Mouse (Mus musculus) urinary bladder, postnatal 36 days (tissue): Measurements from ENCODE around the gene Cpeb1.

Source experiments
- DNase-seq, 2 experiments: peaks; one replicate each; pipeline ENCODE4 v3.0.0; 2022; ENCODE audit warnings: low spot score in 2 of 2, mixed read lengths in 1 of 2

Gene Cpeb1

DNA sequence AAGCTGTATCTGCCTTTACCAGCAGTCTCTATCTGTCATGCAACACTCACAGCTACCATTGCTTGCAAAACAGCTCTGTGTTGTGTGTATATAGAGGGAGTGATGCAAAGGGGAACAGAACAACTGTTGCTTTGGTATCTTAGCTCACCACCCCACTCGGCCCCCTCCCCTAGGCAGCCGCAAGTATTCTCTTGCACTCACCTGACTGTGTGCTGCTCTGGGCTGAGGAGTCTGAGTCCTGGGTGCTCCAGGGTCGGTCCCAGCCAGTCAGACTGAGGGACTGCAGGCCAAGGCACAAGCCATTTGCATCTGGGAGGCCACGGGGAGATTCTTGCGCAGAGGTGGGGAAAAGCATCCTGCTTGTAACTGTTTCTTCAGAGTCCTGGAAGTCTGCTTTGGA lies 83.5 kb downstream of the Cpeb1 start:
- no peak for DNase-seq

DNA sequence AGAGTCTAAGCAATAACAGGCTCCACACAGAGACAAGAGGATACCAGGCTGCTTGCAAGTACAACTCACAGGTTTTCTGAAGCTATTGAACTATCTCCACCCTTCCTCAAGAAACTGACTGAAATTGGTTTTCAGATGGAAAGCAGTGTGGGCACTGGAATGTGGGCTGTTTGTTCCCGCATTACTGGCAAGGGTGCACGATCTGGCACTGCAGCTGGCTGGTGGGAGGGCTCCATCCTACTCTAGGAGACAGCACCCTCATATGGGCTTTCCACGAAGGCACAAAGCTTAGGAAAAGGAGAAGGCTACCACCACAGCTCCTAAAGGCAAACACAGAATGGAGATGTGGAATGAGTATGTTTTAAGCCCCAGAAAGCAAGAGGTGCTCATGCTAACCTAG lies 85.5 kb downstream of the Cpeb1 start:
- no peak for DNase-seq

DNA sequence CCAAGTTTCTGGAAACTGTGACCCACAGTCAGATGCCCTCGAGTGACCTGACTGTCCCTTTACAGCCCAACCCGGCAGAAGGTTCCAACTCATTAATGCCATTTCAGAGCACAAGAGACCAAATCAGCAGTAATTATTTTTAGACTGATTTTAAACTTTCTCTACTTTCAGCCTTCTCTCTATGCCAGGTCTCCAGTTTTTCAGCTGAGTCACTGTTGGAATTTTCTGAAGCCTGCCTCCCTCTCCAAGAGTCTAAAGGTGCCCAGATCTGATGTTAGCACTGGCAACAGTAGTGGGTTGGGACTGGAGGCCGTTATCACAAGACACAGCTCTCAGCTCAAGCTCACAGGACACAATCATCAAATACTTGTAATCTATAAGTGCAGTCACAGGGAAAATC lies 87.3 kb downstream of the Cpeb1 start:
- no peak for DNase-seq

DNA sequence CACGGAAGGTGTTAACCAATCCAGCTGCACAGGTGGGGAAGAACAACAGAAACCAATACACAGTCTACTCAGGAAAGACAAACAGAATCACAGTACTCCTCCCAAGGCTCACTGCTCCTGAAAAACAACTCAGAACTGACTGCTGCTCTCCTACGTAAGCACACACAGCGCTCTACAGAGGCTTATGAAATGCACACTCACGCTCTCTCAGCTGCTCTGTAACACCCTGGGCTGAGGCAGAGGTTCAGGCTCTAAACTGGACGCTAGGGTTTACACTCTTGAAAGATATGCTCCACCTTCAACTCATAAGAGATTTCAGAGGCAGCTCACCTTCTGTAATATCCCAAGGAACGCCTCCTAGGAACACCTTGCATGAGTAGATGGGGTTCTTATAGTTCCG lies 98.3 kb downstream of the Cpeb1 start:
- no peak for DNase-seq

DNA sequence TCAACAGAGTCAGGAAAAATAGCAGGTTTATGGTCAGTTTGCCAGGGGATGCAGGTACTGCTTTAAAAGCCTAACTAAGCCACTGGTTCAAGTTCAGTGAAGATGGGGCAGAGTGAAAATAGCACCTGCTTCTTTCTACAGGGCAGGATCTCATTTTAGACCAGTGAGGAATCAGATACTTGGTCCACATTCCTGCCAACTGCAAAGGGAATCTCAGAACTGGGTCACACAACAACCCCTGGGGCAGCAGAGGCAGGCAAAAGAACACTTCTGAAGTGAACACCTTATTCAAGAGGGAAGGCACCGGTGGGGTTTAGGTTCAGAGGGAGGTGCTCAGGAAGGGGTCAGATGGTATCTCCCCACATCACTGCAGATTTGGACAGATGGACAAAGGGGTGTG lies 98.9 kb downstream of the Cpeb1 start:
- no peak for DNase-seq

DNA sequence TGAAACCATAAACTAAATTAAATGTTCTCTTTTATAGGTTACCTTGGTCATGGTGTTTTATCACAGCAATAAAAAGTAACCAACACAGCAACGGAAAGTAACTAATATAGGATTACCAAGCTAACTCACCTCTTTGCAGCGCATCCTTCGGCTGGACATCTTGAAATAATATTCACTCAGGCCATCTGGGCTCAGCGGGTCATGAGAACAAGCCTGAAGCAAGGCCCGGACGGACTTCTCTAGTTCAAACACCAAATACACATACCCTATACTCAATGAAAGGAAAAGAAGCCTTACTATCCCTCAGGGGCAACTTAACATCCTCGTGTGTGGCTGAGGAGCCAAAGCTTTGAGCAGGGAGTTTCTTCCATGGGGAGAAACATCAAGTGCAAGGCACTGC lies 99.5 kb downstream of the Cpeb1 start:
- no peak for DNase-seq

DNA sequence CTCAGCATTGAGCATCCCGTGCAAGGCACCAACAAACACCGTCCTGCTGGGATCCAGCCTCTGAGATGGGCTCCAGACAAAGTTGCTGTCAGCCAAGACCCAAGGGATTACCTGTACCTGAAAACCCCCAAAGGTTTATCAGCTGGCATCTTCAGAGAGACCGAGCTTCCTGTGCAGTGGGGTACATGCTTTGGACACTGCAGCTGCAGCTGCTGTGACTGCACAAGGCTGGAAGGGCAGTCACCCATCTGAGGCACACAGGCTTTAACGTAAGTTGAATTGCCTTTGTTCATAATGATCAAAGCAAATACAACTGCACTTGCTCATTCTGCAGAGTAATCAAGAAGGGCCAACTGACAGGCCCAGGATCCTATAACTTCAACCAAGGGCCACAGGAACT lies 103.4 kb downstream of the Cpeb1 start:
- no peak for DNase-seq

DNA sequence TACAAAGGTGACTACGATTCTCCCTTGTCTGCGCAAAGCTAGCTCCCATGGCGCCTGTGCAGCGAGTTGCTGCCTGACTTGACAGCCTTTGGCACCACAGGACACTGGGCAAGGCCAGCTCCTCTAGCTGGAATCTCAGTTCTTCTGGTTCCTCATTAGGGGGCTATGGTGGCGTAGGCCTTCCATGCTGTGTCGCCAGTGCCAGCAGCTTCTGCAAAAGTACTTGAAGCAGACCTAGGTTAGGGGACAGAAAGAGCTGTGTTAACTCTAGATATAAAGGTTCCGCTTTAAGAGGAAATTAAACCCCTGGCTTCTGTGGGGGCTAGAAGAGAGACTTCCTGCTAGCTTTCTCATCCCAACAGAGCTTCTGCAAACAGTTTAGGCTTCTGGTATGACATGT lies 107.1 kb downstream of the Cpeb1 start:
- DNase-seq = no peak

DNA sequence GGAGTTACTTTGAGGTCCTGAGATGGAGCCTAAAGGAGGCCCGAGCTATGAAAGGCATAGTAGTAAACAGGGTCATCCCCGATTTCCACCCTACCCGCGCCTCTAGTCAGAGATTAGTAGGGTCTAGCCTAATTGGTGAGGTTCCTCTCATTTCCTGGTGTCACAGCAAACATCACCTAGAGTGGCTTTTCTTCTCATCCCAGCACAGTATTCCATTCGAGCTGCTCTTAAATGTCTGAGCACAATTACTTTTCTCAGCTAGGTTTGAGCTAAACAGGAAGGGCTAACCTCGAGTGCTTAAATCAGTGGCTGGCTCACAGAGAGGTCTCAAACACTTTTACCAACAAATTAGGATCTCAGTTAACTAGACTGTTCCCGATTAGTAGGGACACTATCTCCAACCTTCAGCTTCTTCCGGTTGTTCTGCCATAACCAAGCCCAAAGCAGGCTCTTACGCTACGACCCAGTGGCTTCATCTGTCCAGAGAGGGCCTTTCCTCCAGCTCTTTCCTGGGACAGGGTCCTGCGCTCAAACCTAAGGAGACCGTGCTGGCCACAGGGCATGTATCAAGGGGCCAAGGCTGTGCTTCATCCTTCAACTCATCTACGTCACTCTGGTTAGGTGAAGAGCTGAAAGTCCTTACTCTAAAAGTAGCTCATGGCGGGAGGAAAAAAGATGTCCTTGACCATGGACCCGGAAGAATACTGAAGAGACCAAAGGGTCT lies 109.7 kb downstream of the Cpeb1 start:
- DNase-seq = no peak

DNA sequence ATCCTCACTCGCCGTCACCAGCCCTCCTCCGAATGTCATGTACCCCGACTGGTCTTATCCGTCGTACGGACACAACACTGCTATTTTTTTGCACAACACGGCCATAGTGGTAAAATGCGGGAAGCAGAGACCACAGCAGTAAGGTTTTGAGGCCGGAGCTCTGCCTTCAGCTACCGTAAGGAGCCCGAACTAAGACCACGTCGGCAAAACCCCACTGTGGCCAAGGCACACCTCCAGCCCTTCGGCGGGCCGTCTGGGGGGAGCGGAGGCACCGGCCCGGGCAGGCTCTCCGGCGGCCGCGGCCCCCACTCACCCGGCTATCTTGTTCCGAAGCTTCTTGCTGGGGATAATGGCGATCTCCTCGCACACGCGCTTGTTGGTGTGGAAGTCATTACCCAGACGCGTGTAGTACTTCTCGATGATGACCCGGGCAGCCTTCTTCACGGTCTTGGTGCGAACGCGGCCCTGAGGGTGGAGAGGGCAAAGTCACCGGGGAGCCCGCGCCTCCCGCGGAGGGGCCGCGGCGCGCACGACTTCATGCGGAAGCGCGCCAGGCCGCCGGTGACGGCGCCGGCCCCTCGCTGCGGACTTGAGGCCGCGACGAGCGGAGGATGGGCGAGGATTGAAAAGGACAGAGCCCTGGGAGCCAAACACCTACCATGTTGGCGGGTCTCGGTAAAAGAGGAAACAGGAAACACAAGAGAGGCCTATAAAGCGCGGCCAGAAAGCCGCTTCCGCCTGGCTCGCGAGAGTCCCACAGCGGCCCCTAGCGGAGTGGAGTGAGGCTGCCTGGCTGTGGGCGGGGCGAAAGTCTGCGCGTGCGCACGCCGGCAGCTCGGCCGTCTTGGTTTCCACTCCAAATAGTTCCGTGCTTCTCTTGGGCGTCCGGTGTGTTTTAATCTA lies 110.5 kb downstream of the Cpeb1 start, which contains the start of gene Rps17:
Gene Rps17 (minus strand): TSS at position 711 of the 903 bp plus-strand sequence.
- peak; percentile 97 to 99 for DNase-seq

DNA sequence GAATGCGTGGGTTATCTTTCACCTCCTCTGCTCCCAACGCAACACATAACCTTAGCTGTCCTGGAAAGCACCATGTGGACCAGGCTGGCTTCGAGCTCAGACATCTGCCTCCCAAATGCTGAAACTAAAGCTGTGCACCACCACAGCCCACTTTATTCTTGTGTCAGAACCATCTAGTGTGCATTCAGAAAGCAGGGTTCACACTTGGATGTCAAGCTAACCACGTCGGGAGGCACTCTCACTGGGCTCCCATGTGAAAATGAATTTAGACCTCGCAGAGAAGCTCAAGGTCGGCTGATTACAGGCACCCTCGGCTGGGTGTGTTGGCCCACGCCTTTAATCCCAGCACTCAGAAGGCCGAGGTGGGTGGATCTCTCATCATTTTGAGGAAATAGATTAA lies 111.4 kb downstream of the Cpeb1 start:
- DNase-seq = no peak

DNA sequence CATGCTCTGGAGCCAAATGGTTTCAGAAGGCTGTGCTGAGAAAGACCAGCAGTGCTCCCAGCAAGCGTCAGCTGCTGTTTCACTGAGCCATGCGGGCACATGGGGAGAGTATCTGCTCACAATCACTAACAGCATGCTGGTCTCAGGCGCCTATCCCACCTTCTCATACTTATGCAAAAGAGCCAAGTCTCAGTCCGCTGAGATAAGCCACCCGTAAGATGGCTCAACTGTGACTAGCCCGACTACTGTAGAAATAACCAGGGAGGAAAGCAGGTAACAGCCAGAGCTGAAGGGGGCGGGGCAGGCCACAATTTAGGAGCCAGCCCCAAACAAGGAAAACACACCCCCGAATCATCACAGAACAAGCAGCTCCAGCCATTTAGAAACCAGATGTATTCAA lies 111.9 kb downstream of the Cpeb1 start:
- no peak for DNase-seq

DNA sequence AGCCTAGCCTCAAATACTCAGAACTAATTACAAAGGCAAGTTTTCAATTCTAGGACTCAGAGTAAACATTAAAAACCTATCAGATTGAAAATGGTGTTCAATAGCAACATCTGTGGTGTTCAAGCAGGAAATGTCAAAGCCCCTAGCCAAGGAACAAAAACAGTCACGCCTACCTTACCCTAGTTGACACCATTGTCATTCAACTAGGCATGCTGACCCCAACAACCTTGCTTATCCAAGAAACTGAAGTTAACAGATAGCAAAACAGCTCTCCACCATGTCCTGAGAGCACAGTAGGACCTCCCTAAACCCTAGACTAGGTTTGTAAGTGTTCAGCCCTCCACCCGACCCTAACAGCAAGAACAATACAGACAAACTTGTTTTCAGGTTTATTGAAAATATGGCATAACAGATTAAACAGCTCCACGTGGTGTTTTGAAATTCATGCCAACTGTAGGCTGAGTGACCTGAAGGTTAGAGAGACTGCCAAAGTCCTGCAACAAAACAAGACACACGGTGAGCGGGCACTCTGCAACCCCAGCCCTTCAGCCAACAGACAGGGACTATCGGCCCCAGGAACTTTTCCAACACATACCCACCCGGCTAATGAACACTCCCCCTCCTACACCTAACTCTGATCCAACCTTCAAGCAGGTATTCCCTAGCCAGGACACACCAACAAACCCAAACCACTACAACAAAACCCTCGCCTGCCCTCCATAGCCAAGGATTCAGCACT lies 112.7 kb downstream of the Cpeb1 start:
- no peak for DNase-seq

DNA sequence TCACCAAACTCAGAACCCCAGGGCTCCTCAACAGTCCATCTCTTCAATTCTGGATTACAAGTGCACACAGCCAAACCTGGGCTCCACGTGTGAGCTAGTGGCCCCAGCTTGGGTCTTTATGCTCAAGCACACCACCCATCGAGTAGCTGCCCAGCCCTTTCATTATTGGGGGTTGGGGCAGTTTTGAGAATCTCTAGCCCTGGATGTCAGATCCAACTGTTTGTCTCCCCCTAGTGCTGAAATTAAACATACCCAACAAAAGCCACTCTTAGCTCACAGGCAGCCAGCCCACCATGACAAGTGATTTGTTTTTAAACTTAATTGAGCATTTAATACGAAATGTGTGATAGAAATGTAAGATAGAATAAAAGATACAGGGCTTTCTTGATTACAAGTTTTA lies 113.7 kb downstream of the Cpeb1 start:
- no peak for DNase-seq

DNA sequence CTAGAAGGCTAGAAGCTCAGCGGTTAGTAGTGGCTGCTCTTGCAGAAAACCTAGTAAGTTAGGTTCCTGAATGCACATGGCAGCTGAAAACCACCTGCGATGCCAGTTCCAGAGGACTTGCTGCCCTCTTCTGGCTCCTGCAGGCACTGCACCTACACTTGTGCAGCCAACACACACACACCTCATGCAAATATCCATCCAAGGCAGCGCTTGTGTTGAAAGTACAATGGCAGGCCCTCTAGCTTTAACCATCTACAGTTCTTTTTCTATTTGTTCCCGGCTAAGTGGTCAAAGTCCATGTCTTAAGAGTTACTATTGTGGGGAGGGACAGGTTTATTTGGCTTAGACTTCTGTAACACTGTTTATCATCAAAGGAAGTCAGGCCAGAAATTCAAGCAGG lies 115.5 kb downstream of the Cpeb1 start:
- DNase-seq = no peak

DNA sequence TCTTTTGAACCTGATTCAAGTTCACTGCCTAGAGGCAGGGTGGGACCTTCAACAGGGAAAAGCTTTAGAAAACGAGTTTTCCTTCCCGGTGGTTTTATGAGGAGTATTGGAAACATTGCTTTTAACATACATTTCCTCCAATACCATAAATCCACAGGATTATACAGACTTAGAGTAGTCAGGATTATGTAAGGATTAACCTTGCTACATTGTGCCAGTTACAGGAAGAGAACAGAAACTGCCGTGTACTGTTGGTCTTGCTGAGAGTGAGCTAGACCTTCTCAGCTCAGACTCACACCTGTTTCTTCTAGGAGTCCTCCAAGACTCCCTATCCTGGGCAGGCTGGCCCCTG lies 116.8 kb downstream of the Cpeb1 start:
- DNase-seq = no peak

DNA sequence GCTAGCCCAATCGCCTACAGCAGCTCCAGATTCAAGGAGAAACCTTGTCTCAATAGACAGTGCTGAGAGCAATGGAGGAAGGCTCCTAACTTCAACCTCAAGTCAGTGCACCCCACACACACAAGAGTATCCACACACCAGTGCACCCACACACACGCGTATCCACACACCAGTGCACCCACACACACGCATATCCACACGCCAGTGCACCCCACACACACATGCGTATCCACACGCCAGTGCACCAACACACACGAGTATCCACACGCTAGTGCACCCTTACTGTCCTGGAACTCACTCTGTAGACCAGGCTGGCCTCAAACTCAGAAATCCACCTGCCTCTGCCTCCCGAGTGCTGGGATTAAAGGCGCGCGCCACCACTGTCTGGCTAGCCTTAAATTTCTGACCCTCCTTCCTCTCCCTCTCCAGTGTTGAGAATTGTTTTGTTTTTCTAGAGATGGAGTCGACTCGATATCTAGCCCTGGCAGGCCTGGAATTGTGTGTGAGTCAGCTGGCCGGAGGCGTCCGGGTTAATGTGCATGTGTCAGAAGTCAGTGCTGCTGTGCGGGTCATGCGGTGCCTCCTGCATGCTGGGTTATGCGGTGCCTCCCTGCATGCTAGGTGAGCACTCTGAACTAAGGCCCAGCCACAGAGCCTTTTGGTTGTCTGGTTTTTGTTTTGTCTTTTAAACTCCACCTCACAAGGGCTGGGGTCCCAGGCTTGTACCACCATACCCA lies 117.3 kb downstream of the Cpeb1 start:
- DNase-seq = no peak

DNA sequence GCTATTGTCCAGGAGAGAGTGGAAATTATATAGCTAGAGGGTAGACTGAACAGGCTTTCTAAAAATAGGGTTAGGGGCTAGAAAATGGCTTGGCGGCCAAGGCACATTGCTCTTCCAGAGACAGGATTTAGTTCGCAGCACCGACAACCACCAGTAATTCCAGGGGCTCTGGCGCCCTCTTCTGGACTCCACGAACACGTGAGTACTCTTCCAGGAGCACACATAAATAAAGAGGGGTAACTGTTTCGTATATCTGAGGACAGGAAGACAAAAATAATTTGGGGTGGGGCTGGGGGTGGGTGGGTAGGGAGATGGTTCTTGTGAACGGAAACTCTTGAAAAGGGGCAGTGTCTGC lies 118.9 kb downstream of the Cpeb1 start:
- DNase-seq = no peak

DNA sequence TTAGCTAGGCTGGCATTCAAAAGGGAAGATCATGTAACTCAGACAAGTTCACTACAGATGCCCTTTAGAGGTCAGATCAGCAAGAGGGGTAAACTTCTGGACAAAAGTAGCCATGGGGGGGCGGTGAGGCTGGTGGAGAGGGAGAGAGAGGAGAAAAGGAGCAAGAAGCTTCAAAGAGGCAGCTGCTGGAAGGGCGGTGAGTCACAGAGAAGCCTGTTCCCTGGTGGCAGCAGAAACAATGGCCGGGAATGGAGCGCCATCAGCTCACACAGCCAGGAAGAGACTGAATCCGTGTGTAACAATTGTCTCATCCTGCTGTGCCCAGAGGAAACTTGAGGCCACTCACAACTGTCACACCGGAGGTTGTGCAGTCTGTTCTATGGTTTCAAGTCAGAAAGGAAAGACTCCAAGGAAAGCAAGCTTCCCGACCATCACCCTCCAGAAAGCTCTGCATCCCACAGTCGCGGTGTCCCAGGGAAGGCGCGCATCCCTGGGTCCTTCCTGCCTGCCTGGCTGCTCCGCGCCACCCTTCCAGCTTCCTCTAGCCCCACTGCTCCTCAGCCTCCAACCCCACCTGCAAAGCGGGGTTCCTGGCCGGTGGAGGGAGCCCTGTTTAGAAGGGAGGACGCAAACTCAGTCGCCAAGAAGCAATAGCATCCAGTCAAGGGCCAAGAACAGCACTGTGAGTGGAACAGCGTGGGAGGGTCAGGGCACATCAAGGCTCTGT lies 119.4 kb downstream of the Cpeb1 start:
- DNase-seq = no peak

DNA sequence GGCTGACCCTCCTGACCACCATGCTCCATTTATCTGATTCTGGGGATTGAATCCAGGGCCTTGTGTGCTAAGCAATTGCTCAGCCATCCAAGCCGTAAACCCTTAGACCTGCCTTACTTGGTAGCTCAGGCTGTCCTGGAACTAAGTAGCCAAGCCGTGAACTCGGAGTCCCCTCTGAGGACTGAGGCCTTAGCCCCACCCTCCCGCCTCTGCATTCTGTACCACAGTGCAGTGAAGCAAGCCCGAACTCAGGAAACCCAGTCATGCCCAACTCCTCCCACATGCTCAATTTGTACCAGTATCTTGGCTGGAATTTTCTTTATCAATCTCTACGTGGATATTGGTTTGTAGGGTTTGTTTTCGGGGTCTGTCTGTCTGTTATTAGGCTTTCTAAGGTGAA lies 123.4 kb downstream of the Cpeb1 start:
- no peak for DNase-seq

DNA sequence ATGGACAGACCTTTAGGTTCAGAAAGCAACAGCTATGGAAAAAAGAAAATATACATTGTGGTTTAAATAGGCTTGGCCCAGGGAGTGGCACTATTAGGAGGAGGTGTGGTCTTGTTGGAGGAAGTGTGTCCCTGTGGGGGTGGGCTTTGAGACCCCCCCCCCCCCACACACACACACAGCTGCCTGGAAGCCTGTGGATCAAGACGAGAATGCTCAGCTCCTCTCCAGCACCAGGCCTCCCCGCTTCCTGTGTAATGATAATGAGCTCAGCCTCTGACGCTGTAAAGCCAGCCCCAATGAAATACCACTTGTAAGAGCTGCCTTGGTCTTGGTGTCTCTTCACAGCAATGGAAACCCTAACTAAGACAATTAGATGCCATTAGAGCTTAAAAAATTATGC lies 124.5 kb downstream of the Cpeb1 start:
- DNase-seq = no peak
